Mouse (Mus musculus) heart, embryonic 10.5 days (tissue): Measurements from ENCODE around the gene Amn1. TPM values are rescaled to one million over a fixed set of nuclear protein-coding genes. Genes with fewer than 3 reads are reported as not detected.
"Not testable (repeated sequence)": the region's sequence is repeated elsewhere in the genome, so short reads cannot be mapped to it uniquely, and the experiment has no call there.

Experiments used
- DNase-seq: peaks from one replicate; pipeline ENCODE4 v3.0.0-alpha.2; 2017; ENCODE audit warnings: low spot score
- H3K27ac ChIP-seq: fragments of 300-500 bp; sonication (generic); 2 replicates; pipeline ENCODE4 v1.5.1; 2016; ENCODE audit warnings: mild to moderate bottlenecking
- H3K27me3 ChIP-seq: fragments of 300-500 bp; sonication (generic); 2 replicates; pipeline ENCODE4 v1.6.1; 2016; ENCODE audit warnings: mild to moderate bottlenecking; ENCODE audit not compliant: poor library complexity, insufficient read depth, severe bottlenecking
- H3K36me3 ChIP-seq: fragments of 300-500 bp; sonication (generic); 2 replicates; pipeline ENCODE4 v1.6.1; 2016; ENCODE audit warnings: mild to moderate bottlenecking, moderate library complexity
- H3K4me1 ChIP-seq: fragments of 300-500 bp; sonication (generic); 2 replicates; pipeline ENCODE4 v1.6.1; 2016; ENCODE audit warnings: mild to moderate bottlenecking
- H3K4me3 ChIP-seq: fragments of 300-500 bp; sonication (generic); 2 replicates; pipeline ENCODE4 v1.5.1; 2016; ENCODE audit warnings: mild to moderate bottlenecking, moderate library complexity
- H3K9me3 ChIP-seq: fragments of 300-500 bp; sonication (generic); 2 replicates; pipeline ENCODE4 v1.6.1; 2016; ENCODE audit warnings: mild to moderate bottlenecking, moderate library complexity
- WGBS: fragments of 180-500 bp; shearing (Covaris S2); methylation state at CpG from one replicate; pipeline ENCODE4 v1.1.7; 2016; 5-methylcytosine and 5-hydroxymethylcytosine counted together
- polyA plus RNA-seq: library from polyadenylated mRNA; unstranded; fragments of >200 nt; fragmentation: Nextera tagmentation; extraction: Ambion mirVana; gene quantifications from 2 replicates; pipeline ENCODE4 v1.2.1, GENCODE M21; 2016

Gene Amn1
- polyA plus RNA-seq, 1 experiment from 2014 or later = 33.1 TPM

DNA sequence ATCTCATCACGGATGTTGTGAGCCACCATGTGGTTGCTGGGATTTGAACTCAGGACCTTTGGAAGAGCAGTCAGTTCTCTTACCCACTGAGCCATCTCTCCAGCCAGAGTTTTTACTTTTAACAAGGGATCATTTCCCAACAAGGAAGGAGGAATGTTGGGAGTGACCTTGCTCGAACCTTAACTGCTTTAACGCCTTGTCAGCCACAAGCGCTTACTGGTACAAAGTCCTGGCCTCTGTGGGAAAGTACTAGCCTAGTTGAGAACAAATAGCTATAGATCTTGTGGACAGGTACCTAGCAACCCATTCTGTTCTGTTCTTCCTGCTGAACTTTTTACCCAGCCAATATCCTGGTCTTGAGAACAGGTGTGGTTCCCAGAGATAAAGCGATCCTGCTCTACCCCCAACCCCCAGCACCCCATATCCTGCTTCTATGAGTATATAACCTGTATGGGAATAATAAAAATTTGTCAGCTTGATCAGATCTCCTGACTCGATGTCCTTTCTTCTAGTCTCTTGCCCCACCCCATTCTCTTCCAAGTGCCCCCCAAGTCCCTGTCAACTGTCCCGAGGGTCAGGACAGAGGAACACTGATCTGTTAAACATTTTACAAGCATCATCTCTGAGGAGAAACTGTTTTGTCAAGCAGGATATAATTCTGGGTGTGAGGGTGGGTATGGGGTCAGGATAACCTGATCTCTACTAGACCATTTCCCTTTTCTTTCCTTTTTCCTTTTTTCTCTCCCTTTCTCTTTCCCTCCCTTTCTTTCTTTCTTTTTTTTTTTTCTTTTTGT lies 39.9 kb downstream of the Amn1 start:
- no peaks in the 10 kb centered on the region for H3K9me3 ChIP-seq
- H3K4me1 ChIP-seq = peaks cover 3% of the 10 kb centered on the region
- 88% methylated on average over 7 of the region's 7 CpGs for WGBS
- no peak for DNase-seq
- H3K27me3 ChIP-seq = no peaks in the 10 kb centered on the region
- H3K36me3 ChIP-seq = peaks cover 45% of the 10 kb centered on the region
- H3K27ac ChIP-seq = no peak overlapping the region
- no peak overlapping the region for H3K4me3 ChIP-seq

DNA sequence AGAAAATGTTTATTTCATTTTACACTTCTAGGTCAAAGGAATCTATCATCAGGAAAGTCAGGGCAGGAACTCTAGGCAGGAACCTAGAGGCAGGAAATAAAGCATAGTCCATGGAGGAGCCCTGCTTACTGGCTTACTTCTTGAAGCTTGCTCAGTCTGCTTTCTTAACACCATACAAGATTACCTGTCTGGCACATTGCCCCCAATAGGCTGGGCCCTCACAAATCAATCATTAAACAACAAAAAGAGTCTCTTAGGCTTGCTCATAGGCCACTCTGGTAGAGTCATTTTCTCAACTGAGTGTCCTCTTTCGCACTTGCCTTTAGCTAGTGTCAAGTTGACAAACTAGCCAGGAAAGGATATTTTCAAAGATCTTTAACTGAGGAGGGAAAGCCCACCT lies 43.4 kb downstream of the Amn1 start:
- Histone ChIP-seq H3K27ac (no peak overlapping the region), H3K9me3 (no peaks in the 10 kb centered on the region), H3K4me3 (no peak overlapping the region), H3K4me1 (peaks cover 7% of the 10 kb centered on the region; the same call in 1 of the 2 replicates), H3K36me3 (peaks cover 38% of the 10 kb centered on the region), H3K27me3 (no peaks in the 10 kb centered on the region)
- DNase-seq = no peak
- WGBS = 90% methylated on average over 1 of the region's 1 CpGs

DNA sequence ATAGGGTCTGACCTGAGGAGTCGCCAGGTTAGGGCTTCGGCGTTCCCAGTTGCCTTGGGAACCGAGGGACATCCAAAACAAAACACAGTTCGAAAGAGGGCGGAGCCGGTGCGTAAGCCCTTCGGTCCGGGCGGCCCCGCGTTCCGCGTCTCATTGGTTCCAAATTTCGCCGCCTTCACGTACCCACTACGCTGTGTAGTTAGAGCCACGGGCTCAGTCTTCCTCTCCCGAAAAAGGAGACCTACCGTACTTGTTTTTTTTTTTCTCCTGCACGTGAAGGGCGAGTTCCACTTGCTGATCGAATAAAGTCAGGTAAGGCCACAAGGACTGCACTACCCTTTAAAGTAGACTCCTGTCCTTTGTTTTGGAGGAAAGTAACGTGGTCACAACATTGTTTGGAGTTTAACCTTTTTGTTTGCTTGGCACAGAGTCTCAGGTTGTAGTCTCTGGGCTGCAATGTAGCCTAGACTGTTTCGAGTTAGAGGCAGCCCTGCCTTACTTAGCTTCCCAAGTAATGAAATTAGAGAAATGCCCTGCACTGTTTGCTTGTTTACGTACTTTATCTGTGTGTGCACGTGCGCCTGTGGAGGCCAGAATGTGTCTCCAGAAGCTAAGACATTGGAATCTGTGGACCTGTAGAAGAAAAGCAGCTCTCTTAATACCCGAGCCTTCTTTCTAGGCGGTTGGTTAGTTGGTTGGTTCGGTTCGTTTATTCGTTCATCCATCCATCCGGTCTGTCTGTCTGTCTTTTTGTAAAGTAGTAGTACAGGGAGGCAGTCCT lies 46.9 kb downstream of the Amn1 start:
- Histone ChIP-seq H3K27me3 (no peaks in the 10 kb centered on the region), H3K27ac (peak overlapping the region; percentile 90), H3K9me3 (no peaks in the 10 kb centered on the region), H3K4me1 (peaks cover 7% of the 10 kb centered on the region; the same call in 1 of the 2 replicates), H3K36me3 (peaks cover 30% of the 10 kb centered on the region), H3K4me3 (peak overlapping the region; percentile 67)
- WGBS = 4% methylated on average over 36 of the region's 36 CpGs
- DNase-seq = peak; percentile 96

DNA sequence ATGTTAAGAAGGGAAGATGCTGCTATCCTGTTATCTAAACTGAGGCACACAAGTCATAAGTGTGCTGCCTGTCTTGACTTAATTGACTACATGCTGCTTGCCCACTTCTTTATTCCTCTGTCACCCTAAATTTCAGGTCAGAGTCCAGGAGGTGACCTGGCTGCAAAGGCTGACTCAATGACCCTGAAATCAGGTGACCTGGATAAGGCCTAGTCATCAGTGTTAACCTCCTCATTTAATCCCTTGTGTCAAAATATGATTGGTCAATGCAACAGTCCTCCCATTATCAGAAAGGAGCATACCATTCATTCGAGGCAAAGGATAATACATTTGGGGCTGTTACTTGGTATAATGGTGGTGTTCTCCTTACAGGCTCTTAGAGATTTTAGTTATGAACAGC lies 49.0 kb downstream of the Amn1 start, which contains the start of gene Etfbkmt:
Gene Etfbkmt (plus strand): TSS at position 379 of the 400 bp plus-strand sequence.
- Histone ChIP-seq H3K9me3 (no peaks in the 10 kb centered on the region), H3K36me3 (peaks cover 13% of the 10 kb centered on the region), H3K4me3 (no peak within 1 kb of the TSS), H3K27me3 (no peaks in the 10 kb centered on the region), H3K4me1 (peaks cover 21% of the 10 kb centered on the region), H3K27ac (no peak within 1 kb of the TSS)
- WGBS = 68% methylated on average over 1 of the region's 1 CpGs
- DNase-seq = no peak

DNA sequence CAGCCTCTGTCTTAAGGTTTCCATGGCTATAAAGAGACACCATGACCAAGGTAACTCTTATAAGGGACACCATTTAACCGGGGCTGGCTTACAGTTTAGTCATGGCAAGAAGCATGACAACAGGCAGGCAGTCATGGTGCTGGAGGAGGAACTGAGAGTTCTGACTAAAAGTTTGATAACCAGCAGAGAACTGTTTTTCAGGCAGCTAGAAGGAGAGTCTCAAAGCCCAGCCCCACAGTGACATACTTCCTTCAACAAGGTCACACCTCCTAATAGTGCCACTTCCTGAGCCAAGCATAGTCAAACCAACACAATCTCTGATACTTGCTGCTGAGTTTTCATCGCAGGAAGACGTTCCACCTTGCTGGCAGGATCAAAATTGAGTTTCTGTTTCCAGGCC lies 49.5 kb downstream of the Amn1 start:
- Histone ChIP-seq H3K4me3 (no peak overlapping the region), H3K36me3 (peaks cover 8% of the 10 kb centered on the region), H3K9me3 (no peaks in the 10 kb centered on the region), H3K27me3 (no peaks in the 10 kb centered on the region), H3K27ac (no peak overlapping the region), H3K4me1 (peaks cover 25% of the 10 kb centered on the region)
- DNase-seq = no peak
- WGBS = 80% methylated on average over 3 of the region's 3 CpGs

DNA sequence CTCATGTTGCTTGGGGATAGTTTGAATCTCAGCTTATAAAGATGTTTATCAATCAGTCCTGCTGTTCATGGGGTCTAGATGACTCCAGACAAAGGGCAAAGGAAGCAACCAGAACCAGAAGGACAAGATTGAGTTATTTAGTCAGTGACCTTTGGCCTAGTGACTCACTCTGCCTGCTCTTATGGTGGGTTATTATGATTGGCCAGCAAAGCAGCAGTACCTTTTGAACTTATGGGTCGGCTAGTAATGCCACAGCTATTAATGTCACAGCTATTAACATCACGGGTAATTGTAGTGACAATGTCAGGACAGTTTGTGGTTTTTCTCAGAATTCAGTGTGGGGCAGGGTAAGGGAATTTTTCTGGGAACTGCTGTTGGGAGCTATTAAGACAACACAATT lies 50.6 kb downstream of the Amn1 start:
- DNase-seq = no peak
- Histone ChIP-seq H3K4me3 (no peak overlapping the region), H3K9me3 (no peaks in the 10 kb centered on the region), H3K27me3 (no peaks in the 10 kb centered on the region), H3K4me1 (peaks cover 30% of the 10 kb centered on the region), H3K27ac (no peak overlapping the region), H3K36me3 (peaks cover 4% of the 10 kb centered on the region; the same call in 1 of the 2 replicates)
- WGBS = 71% methylated on average over 2 of the region's 2 CpGs

DNA sequence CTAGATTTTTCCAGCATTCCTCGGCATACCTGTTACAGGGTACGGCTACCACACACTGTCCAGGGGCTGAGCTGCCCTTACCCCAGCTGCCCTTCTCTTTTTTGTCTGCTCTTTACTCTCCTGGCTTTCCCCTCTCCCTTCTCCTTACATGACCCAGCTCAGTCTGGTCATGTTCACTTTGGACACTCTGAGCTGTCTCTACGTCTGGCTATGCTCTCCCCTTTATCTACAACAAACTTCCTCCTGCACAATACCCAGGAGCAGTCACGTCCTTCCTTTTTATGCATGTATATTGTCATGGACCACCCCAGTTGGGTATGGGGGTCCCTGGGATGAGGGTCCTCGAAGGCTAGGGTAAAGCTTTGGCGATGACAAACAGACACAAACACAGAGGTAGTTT lies 52.9 kb downstream of the Amn1 start:
- Histone ChIP-seq H3K9me3 (no peaks in the 10 kb centered on the region), H3K4me1 (peaks cover 23% of the 10 kb centered on the region), H3K27me3 (no peaks in the 10 kb centered on the region), H3K4me3 (no peak overlapping the region), H3K27ac (peak overlapping the region; percentile 74), H3K36me3 (no peaks in the 10 kb centered on the region)
- 42% methylated on average over 6 of the region's 6 CpGs for WGBS
- DNase-seq = no peak

DNA sequence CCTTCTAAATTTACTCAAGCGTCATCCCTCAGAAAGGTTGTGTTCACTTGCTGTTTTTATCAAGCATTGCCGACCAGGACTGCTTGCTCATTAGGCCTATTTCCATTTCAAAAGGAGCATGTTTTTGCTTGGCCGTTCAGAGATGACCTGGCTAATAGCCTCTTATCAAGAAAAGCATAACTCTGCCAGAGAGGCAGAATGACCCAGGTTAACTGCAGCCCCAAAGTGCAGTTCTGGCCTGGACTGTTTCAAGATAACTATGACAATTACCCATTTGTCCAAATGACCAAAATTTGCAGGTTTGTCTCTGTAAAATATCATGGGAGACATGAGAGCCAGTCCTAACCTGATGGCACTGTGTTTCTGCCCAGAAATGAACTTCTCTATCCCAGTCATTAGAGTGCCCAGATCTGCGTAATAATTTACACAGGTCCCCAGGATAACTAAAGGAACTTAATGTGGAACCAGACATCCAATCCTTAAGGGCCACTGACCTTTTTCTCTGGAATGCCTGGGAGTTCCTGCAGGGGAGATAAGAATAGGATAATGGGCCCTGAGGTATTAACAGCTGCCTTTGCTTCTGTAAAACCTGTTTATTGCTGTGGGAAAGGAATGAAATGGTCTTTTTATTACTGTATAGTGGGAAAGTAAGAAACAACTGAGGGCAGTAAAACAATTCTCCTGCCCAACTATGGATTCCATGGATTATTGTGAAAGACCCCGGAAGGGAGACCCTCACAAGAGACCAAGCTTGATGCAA lies 53.9 kb downstream of the Amn1 start:
- Histone ChIP-seq H3K4me1 (peaks cover 23% of the 10 kb centered on the region), H3K27me3 (no peaks in the 10 kb centered on the region), H3K9me3 (no peaks in the 10 kb centered on the region), H3K27ac (peak overlapping the region; percentile 74; the same call in 1 of the 2 replicates), H3K36me3 (no peaks in the 10 kb centered on the region), H3K4me3 (no peak overlapping the region)
- 10% methylated on average over 5 of the region's 5 CpGs for WGBS
- DNase-seq = no peak

DNA sequence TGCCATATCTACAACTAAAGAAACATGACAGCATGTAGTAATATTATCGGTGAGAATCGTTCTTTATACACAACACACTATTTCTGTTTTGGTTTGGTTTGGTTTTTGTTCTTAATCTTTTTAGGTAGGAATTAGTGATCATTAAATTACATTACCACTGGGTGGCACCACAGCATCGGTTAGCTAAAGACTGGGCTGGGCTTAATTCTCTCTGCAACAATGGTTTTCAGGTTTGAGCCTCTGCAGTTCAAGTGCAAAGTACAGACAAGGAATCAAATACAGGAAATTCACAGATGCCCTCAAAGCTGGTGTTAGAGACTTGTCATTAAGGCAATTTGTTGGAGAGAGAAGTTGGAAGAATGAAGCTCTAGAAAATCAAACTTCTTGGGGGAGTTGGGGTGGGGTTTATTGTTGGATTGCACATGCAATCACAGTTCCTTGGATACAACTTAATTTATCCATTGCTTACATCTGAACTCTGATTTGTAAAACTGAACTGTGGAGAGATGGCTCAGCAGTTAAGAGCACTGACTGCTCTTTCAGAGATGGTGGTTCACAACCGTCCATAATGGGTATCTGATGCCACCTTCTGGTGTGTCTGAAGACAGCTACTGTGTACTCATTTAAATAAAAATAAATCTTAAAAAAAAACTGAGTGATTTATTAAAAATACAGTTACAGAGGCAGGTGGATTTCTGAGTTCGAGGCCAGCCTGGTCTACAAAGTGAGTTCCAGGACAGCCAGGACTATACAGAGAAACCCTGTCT lies 56.0 kb downstream of the Amn1 start:
- no peaks in the 10 kb centered on the region for H3K36me3 ChIP-seq
- WGBS = 30% methylated on average over 5 of the region's 5 CpGs
- H3K4me3 ChIP-seq = no peak overlapping the region
- peak overlapping the region; percentile 0; the same call in 1 of the 2 replicates for H3K27ac ChIP-seq
- H3K27me3 ChIP-seq = no peaks in the 10 kb centered on the region
- DNase-seq = no peak
- H3K4me1 ChIP-seq = peaks cover 23% of the 10 kb centered on the region
- H3K9me3 ChIP-seq = no peaks in the 10 kb centered on the region

DNA sequence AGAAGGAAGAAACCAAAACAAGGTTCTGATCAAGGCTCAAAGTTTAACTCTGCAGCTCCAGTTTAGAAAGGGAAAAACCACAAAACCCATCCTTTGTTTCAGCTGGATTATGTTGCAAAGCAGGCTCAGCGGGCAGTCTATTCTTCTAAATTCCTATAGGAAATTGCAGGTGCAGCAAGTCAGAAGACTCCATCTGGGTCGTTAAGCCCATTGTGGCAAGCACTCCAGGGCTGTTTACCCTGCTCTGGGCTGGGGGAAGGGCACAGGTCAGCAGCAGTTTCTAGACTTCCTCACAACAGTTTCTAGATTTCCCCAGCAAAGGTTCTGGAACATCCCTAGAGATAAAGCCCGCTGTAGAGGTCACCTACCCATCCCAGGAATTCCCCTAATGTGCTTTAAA lies 57.4 kb downstream of the Amn1 start:
- H3K4me3 ChIP-seq = no peak overlapping the region
- 26% methylated on average over 3 of the region's 3 CpGs for WGBS
- DNase-seq = no peak
- H3K27ac ChIP-seq = no peak overlapping the region
- no peaks in the 10 kb centered on the region for H3K36me3 ChIP-seq
- H3K4me1 ChIP-seq = peaks cover 23% of the 10 kb centered on the region
- no peaks in the 10 kb centered on the region for H3K27me3 ChIP-seq
- H3K9me3 ChIP-seq = no peaks in the 10 kb centered on the region

DNA sequence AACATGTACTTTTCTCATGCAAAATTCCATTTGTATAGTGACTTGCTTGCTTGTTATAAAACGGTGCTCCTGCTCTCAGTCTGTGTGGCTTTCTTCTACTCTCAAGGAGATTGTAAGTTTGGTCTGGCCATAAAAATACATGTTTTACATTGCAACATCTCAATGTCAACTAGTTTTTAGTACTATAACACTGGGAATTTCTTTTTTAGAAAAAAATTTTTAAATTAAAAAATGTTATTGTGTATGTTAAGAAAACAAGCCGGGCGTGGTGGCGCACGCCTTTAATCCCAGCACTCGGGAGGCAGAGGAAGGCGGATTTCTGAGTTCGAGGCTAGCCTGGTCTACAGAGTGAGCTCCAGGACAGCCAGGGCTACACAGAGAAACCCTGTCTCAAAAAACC lies 58.6 kb downstream of the Amn1 start, which contains the start of gene Gm10203:
Gene Gm10203 (plus strand): TSS at position 301 of the 400 bp plus-strand sequence.
- WGBS = 83% methylated on average over 8 of the region's 8 CpGs
- not testable (repeated sequence) for H3K9me3 ChIP-seq, H3K27ac ChIP-seq, DNase-seq, H3K4me3 ChIP-seq, H3K36me3 ChIP-seq, H3K27me3 ChIP-seq
- H3K4me1 ChIP-seq = peaks cover 14% of the 10 kb centered on the region

DNA sequence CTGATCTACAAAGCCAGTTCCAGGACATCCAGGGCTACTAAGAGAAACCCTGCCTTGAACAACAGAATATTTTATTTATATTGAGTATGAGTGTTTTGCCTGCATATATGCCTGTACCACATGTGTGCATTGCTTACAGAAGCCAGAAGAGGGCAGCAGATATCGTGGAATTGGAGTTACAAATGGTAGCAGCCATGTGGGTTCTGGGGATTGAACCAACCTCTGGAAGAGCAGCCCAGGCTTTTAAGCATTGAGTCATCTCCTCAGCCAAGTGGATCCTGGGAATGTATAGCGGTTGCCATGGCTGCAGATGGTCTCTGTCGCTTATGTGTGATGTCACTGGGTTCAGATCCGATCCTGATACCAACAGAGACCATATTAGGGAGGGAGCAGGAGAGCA lies 61.8 kb downstream of the Amn1 start:
- no peaks in the 10 kb centered on the region for H3K9me3 ChIP-seq
- no peaks in the 10 kb centered on the region for H3K27me3 ChIP-seq
- no peaks in the 10 kb centered on the region for H3K36me3 ChIP-seq
- H3K4me1 ChIP-seq = no peaks in the 10 kb centered on the region
- DNase-seq = no peak
- no peak overlapping the region for H3K27ac ChIP-seq
- 51% methylated on average over 4 of the region's 4 CpGs for WGBS
- H3K4me3 ChIP-seq = no peak overlapping the region
